Mouse (Mus musculus) layer of hippocampus, postnatal 10 days (tissue): ENCODE measurements at regions not wholly inside any gene's neighbourhood (a gene's known extent, or its start where the extent isn't known, plus 50 kb on each side); places are given as distances from the start of the nearest gene placed in this dataset.

ENCODE experiments used
- DNase-seq, 2 experiments: peaks; one replicate each; pipeline ENCODE4 v3.0.0; 2021; ENCODE audit warnings: low spot score in 2 of 2

GRCm38 (mm10) chr10:117896911-117897643, 51.2 kb upstream of the Rap1b start:
- DNase-seq = no peak

- no peak for DNase-seq
Observed at GRCm38 (mm10) chr10:117897766-117898165, 51.9 kb upstream of the Rap1b start.

GRCm38 (mm10) chr10:117898391-117898790, 52.6 kb upstream of the Rap1b start:
- DNase-seq = no peak

- DNase-seq = no peak
Observed at GRCm38 (mm10) chr10:117899410-117899935, 53.6 kb upstream of the Rap1b start.

- peak in 1 of 2 experiments; percentile 31 for DNase-seq
Observed at GRCm38 (mm10) chr10:117905666-117906266, 59.9 kb upstream of the Rap1b start.

GRCm38 (mm10) chr10:117906267-117906811, 60.5 kb upstream of the Rap1b start:
- DNase-seq = peak; percentile 46 to 61

- peak; percentile 20 to 31 for DNase-seq
Observed at GRCm38 (mm10) chr10:117908079-117908675, 62.3 kb upstream of the Rap1b start.

- no peak for DNase-seq
Observed at GRCm38 (mm10) chr10:117909155-117909554, 63.3 kb upstream of the Rap1b start.

- DNase-seq = no peak
Observed at GRCm38 (mm10) chr10:117909811-117910239, 64.0 kb upstream of the Rap1b start.

- DNase-seq = no peak
Observed at GRCm38 (mm10) chr10:117910426-117910825, 64.6 kb upstream of the Rap1b start.

- DNase-seq = no peak
Observed at GRCm38 (mm10) chr10:117915011-117915735, 69.3 kb upstream of the Rap1b start.

GRCm38 (mm10) chr10:117916280-117916679, 70.4 kb upstream of the Rap1b start:
- no peak for DNase-seq

- DNase-seq = no peak
Observed at GRCm38 (mm10) chr10:117917870-117918269, 72.0 kb upstream of the Rap1b start.

- no peak for DNase-seq
Observed at GRCm38 (mm10) chr10:117918616-117919015, 72.8 kb upstream of the Rap1b start.

- no peak for DNase-seq
Observed at GRCm38 (mm10) chr10:117919186-117919941, 73.5 kb upstream of the Rap1b start.

- no peak for DNase-seq
Observed at GRCm38 (mm10) chr10:117925186-117925585, 79.4 kb upstream of the Rap1b start.

- no peak for DNase-seq
Observed at GRCm38 (mm10) chr10:117925611-117926555, 80.0 kb upstream of the Rap1b start.

GRCm38 (mm10) chr10:117928998-117929397, 83.2 kb upstream of the Rap1b start:
- DNase-seq = no peak

GRCm38 (mm10) chr10:117934797-117935196, 89.0 kb upstream of the Rap1b start:
- DNase-seq = no peak
